Mouse (Mus musculus) intestine, embryonic 16.5 days (tissue): ENCODE measurements around the gene Gmip. TPM values are rescaled to one million over a fixed set of nuclear protein-coding genes. Genes with fewer than 3 reads are reported as not detected.

ENCODE experiments used
- ATAC-seq: fragments of 200-750 bp; cut with Nextera tagmentation; 2 replicates; pipeline ENCODE4 v1.8.0; 2017; ENCODE audit warnings: moderate TSS enrichment, moderate library complexity
- H3K27ac ChIP-seq: fragments of 300-500 bp; sonication (generic); 2 replicates; pipeline ENCODE4 v1.5.1; 2014; ENCODE audit warnings: mild to moderate bottlenecking, low read length
- H3K27me3 ChIP-seq: fragments of 300-500 bp; sonication (generic); replicated peaks from 2 replicates; pipeline ENCODE4 v1.6.1; 2014; ENCODE audit warnings: low read length, control low read depth, mixed read lengths; ENCODE audit not compliant: control insufficient read depth, insufficient read depth
- H3K36me3 ChIP-seq: fragments of 300-500 bp; sonication (generic); 2 replicates; pipeline ENCODE4 v1.6.1; 2014; ENCODE audit warnings: low read length, control low read depth; ENCODE audit not compliant: control insufficient read depth, insufficient read depth
- H3K4me1 ChIP-seq: fragments of 300-500 bp; sonication (generic); 2 replicates; pipeline ENCODE4 v1.6.1; 2014; ENCODE audit warnings: low read length, control low read depth, mixed read lengths; ENCODE audit not compliant: control insufficient read depth, insufficient read depth
- H3K4me2 ChIP-seq: fragments of 300-500 bp; sonication (generic); 2 replicates; pipeline ENCODE4 v1.6.1; 2014; ENCODE audit warnings: low read depth, low read length, control low read depth
- H3K4me3 ChIP-seq: fragments of 300-500 bp; sonication (generic); 2 replicates; pipeline ENCODE4 v1.5.1; 2014; ENCODE audit warnings: mild to moderate bottlenecking, low read length
- H3K9ac ChIP-seq: fragments of 300-500 bp; sonication (generic); 2 replicates; pipeline ENCODE4 v1.6.1; 2014; ENCODE audit warnings: low read depth, low read length
- H3K9me3 ChIP-seq: fragments of 300-500 bp; sonication (generic); 2 replicates; pipeline ENCODE4 v1.6.1; 2016; ENCODE audit warnings: low read length, control low read depth; ENCODE audit not compliant: control insufficient read depth
- WGBS: fragments of 180-500 bp; shearing (Covaris S2); extraction: QIAGEN DNeasy Blood & Tissue Kit; methylation state at CpG from one replicate; pipeline ENCODE4 v1.1.7; 2014; 5-methylcytosine and 5-hydroxymethylcytosine counted together
- polyA plus RNA-seq: library from polyadenylated mRNA; unstranded; fragments of >200 nt; fragmentation: Nextera tagmentation; extraction: Ambion mirVana; gene quantifications from 2 replicates; pipeline ENCODE4 v1.2.1, GENCODE M21; 2015

Gene Gmip
- polyA plus RNA-seq, 1 experiment from 2014 or later, result 8.2 TPM

DNA sequence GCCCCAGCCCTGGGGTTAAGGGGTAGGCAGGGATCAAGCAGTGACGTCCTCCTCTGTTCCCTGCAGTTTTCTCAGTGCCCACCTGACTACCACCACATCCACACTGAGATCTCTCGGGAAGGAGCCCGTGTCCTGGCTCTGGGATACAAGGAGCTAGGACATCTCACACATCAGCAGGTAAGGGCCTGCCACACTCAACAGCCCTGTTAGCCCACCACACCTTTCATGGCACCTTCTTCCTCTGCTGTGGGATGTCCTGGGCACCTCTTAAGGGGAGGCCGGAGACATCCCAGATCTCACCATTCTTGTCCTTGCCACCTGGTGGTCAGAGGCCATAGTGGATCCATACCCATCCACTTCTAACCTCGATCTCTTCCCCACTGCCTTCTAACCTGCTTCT, 8.5 kb upstream of the Gmip start:
- ATAC-seq, result no peak
- 90% methylated on average over 5 of the region's 5 CpGs for WGBS
- H3K4me3 ChIP-seq, result no peak overlapping the region

DNA sequence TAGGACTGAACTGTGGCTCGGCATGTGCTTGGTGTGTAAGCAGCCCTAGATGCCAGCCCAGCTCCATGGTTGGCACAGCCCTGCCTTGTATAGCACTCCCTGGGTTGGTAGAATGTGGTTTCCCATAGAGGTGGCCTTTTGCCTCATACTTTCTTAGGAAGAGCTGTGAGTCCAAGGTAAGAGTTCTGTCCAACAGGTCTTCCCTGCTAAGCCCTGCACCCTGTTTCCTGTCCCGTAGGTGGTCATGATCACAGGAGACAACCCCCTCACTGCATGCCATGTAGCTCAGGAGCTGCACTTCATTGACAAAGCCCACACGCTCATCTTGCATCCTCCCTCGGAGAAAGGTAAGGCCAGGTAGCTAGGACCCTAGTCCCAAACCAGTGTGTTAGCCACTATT, 6.7 kb upstream of the Gmip start:
- no peak for ATAC-seq
- Histone ChIP-seq H3K4me3 (no peak overlapping the region), H3K4me1 (no peaks in the 10 kb centered on the region), H3K36me3 (peaks cover 52% of the 10 kb centered on the region), H3K9ac (no peak overlapping the region), H3K27me3 (no peaks in the 10 kb centered on the region), H3K27ac (no peak overlapping the region), H3K9me3 (no peaks in the 10 kb centered on the region), H3K4me2 (no peak overlapping the region)
- 91% methylated on average over 4 of the region's 4 CpGs for WGBS

More for the DNA sequence above, 8.5 kb upstream of the Gmip start:
- Histone ChIP-seq H3K9ac (no peak overlapping the region), H3K4me2 (no peak overlapping the region), H3K27ac (no peak overlapping the region), H3K9me3 (no peaks in the 10 kb centered on the region), H3K4me1 (no peaks in the 10 kb centered on the region), H3K36me3 (peaks cover 46% of the 10 kb centered on the region), H3K27me3 (no peaks in the 10 kb centered on the region)

DNA sequence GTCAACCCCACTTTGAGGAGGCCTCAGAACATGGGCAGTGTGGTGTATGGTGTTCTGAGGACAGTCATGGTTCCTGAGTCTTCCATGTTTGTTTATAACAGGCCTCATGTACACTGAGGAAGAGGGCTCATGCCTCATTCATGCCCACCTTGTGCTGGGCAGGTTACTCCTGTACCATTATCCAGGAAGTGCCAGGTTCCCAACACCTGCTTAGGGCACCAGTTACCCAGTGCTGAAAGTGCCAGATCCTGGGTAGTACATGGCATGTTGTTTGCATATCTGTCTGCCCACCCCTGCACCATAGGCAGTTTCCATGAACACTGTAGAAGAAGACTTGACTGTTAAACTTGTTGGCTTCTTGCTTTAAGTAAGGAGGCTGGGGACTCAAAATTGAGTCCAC, 6.3 kb upstream of the Gmip start:
- H3K4me3 ChIP-seq, result no peak overlapping the region

DNA sequence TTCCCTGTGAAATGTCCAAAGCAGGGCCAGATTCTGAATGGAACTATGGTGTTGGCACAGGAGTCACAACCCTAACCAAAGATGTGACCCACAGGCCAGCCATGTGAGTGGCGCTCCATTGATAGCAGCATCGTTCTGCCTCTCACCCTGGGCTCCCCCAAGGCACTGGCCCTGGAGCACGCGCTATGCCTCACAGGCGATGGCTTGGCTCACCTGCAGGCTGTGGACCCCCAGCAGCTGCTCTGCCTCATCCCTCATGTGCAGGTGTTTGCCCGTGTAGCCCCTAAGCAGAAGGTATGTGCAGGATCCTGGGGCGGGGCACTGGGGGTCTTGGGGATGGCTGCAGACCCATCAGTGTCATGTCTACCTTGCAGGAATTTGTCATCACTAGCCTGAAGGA, 5.1 kb upstream of the Gmip start:
- Histone ChIP-seq H3K9ac (no peak overlapping the region), H3K4me2 (no peak overlapping the region), H3K9me3 (no peaks in the 10 kb centered on the region), H3K4me3 (no peak overlapping the region), H3K36me3 (peaks cover 47% of the 10 kb centered on the region), H3K4me1 (0 out of 2 replicates have a peak, but pooled peaks cover 1% of the 10 kb centered on the region), H3K27ac (no peak overlapping the region), H3K27me3 (no peaks in the 10 kb centered on the region)
- 93% methylated on average over 7 of the region's 7 CpGs for WGBS
- no peak for ATAC-seq

More for the DNA sequence above, 6.3 kb upstream of the Gmip start:
- Histone ChIP-seq H3K27ac (no peak overlapping the region), H3K4me1 (no peaks in the 10 kb centered on the region), H3K4me2 (no peak overlapping the region), H3K9ac (no peak overlapping the region), H3K9me3 (no peaks in the 10 kb centered on the region), H3K27me3 (no peaks in the 10 kb centered on the region), H3K36me3 (peaks cover 56% of the 10 kb centered on the region)
- no peak for ATAC-seq

DNA sequence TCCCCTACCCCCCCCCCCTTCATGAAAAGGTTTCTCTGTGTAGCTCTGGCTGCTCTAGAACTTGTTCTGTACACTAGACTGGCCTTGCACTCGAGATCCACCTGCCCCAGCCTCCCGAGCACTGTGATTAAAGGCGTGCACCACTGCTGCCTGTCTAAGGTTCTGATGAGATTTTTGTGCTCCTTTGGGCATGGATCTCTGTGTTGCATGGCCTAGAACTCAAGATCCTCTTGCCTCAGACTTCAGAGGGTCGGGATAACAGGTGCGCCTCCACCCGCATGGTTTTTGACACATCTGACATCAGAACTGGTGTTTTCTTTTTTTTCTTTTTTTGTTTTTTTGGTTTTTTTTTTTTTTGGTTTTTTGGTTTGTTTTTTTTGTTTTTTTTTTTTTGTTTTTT, 3.9 kb upstream of the Gmip start:
- ATAC-seq, result no peak
- Histone ChIP-seq H3K9me3 (no peaks in the 10 kb centered on the region), H3K27me3 (no peaks in the 10 kb centered on the region), H3K9ac (no peak overlapping the region), H3K36me3 (peaks cover 40% of the 10 kb centered on the region), H3K27ac (no peak overlapping the region), H3K4me1 (0 out of 2 replicates have a peak, but pooled peaks cover 3% of the 10 kb centered on the region), H3K4me2 (no peak overlapping the region), H3K4me3 (no peak overlapping the region)
- WGBS, result 92% methylated on average over 6 of the region's 6 CpGs

DNA sequence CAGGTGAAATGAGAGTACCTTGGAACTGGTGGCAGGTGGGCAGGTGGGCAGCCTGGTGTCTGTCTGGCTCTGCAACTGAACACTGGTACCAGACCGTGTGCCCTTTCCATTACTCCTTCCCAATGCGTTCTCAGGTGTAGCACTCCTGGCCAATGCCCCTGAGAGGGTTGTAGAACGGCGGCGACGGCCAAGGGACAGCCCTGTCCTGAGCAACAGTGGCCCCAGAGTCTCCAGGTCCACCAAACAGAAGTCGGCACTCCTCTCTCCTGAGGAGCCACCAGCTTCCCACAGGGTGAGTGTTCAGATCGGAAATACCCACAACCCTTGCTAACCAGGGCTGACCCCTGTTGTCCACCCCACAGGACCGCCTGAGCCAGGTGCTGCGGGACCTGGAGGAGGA, 3.4 kb upstream of the Gmip start:
- Histone ChIP-seq H3K36me3 (peaks cover 40% of the 10 kb centered on the region), H3K27me3 (no peaks in the 10 kb centered on the region), H3K4me2 (no peak overlapping the region), H3K9me3 (no peaks in the 10 kb centered on the region), H3K4me3 (no peak overlapping the region), H3K9ac (no peak overlapping the region), H3K27ac (no peak overlapping the region), H3K4me1 (0 out of 2 replicates have a peak, but pooled peaks cover 3% of the 10 kb centered on the region)
- WGBS, result 93% methylated on average over 10 of the region's 10 CpGs
- ATAC-seq, result no peak

DNA sequence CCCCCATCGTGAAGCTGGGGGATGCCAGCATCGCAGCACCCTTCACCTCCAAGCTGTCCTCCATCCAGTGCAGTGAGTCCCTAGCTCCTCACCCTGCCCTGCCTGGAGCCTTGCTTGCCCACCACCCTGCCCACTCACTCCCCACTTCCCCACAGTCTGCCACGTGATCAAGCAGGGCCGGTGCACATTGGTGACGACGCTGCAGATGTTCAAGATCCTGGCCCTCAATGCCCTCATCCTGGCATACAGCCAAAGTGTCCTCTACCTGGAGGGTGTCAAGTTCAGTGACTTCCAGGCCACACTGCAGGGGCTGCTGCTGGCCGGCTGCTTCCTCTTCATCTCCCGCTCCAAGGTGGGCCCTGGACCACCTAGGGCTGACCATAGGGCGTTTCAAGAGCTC, 3.0 kb upstream of the Gmip start:
- Histone ChIP-seq H3K27me3 (no peaks in the 10 kb centered on the region), H3K4me1 (0 out of 2 replicates have a peak, but pooled peaks cover 3% of the 10 kb centered on the region), H3K4me2 (no peak overlapping the region), H3K36me3 (peaks cover 39% of the 10 kb centered on the region), H3K27ac (no peak overlapping the region), H3K9ac (no peak overlapping the region), H3K9me3 (no peaks in the 10 kb centered on the region), H3K4me3 (no peak overlapping the region)
- 94% methylated on average over 9 of the region's 9 CpGs for WGBS
- ATAC-seq, result no peak

DNA sequence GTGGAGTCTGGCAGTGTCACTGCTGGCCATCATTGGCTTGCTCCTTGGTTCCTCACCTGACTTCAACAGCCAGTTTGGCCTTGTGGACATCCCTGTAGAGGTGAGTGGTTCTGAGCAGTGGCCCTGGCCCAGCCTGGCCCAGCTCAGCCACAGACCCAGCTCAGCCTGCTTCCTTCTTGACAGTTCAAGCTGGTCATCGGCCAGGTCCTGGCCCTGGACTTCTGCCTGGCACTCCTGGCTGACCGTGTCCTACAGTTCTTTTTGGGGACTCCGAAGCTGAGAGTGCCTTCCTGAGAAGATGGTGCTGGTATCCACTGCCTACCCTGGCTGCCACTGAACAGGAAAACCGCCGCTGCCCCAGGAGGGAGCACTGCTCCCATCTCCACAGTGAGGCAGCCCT, 1.2 kb upstream of the Gmip start:
- no peak overlapping the region for H3K4me3 ChIP-seq
- no peak overlapping the region for H3K27ac ChIP-seq
- no peak for ATAC-seq
- H3K4me2 ChIP-seq, result no peak overlapping the region
- H3K36me3 ChIP-seq, result peaks cover 30% of the 10 kb centered on the region
- 93% methylated on average over 5 of the region's 5 CpGs for WGBS
- H3K9me3 ChIP-seq, result no peaks in the 10 kb centered on the region
- H3K9ac ChIP-seq, result no peak overlapping the region
- H3K27me3 ChIP-seq, result no peaks in the 10 kb centered on the region
- 0 out of 2 replicates have a peak, but pooled peaks cover 3% of the 10 kb centered on the region for H3K4me1 ChIP-seq

DNA sequence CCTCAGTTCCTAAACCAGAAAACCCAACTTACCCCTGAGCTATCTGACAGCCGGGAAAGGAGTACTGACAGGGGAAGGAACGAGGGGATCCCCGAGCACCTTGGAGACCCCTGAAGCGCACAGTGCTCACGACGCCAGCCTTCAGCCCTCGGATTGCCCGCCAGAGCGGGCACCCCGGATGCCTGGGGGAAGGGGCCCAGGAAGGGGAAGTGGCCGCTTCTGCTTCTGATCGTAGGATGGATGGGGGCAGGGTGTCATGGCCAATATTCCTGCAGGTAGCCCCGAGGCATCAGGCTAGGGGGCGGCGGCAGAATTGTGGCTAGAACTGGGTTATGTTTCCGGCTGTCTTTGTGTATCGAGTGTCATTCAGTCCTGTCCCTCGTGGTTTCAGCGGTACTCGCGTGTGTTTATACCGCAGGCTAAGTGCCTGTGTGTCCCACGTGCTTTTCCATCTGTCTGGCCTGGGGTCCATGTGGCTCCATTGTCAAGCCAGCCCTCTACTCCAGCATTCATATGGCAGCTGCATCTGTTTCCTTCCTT, 455 bp downstream of the Gmip start:
- ATAC-seq, result peak; percentile 62
- H3K9me3 ChIP-seq, result no peaks in the 10 kb centered on the region
- H3K4me2 ChIP-seq, result peak overlapping the region; percentile 98
- peak overlapping the region; percentile 74 for H3K9ac ChIP-seq
- H3K27ac ChIP-seq, result no peak overlapping the region
- peaks cover 19% of the 10 kb centered on the region for H3K36me3 ChIP-seq
- 0 out of 2 replicates have a peak, but pooled peaks cover 3% of the 10 kb centered on the region for H3K4me1 ChIP-seq
- H3K27me3 ChIP-seq, result no peaks in the 10 kb centered on the region
- peak overlapping the region; percentile 66 for H3K4me3 ChIP-seq
- WGBS, result 2% methylated on average over 23 of the region's 23 CpGs

DNA sequence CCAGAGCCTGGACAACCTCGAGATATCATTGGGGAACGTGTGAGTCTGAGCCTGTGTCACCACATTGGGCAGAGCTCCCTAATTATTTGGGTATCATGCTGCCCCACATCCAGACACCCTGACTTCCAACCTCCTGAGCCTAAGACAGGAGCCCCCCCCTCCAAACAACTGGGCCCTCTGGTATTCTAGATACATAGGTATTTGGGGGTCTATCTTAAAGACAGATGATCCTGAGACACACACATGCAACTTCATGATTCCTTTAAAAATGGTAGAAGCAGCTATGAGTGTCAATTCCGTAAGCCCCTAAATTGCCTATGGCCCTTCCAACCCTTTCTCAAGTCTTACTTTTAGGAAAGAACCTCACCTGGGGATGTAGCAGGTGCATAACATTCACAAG, 1.3 kb downstream of the Gmip start:
- WGBS, result 56% methylated on average over 3 of the region's 3 CpGs
- no peak overlapping the region for H3K4me2 ChIP-seq
- H3K4me3 ChIP-seq, result no peak overlapping the region
- H3K27ac ChIP-seq, result no peak overlapping the region
- no peaks in the 10 kb centered on the region for H3K9me3 ChIP-seq
- H3K36me3 ChIP-seq, result peaks cover 22% of the 10 kb centered on the region
- H3K27me3 ChIP-seq, result no peaks in the 10 kb centered on the region
- 0 out of 2 replicates have a peak, but pooled peaks cover 3% of the 10 kb centered on the region for H3K4me1 ChIP-seq
- no peak for ATAC-seq
- H3K9ac ChIP-seq, result no peak overlapping the region
